Mouse (Mus musculus) limb, embryonic 11.5 days (tissue): Measurements from ENCODE around the gene Bend6. TPM values are rescaled to one million over a fixed set of nuclear protein-coding genes. Genes with fewer than 3 reads are reported as not detected.

Source experiments
- ATAC-seq: fragments of 200-750 bp; cut with Nextera tagmentation; 2 replicates; pipeline ENCODE4 v1.8.0; 2017; ENCODE audit warnings: low read depth; ENCODE audit not compliant: insufficient number of reproducible peaks, low FRiP score, low TSS enrichment
- DNase-seq: peaks from one replicate; pipeline ENCODE4 v3.0.0-alpha.2; 2015; ENCODE audit warnings: low spot score
- H3K27ac ChIP-seq: fragments of 300-500 bp; sonication (generic); replicated peaks from 2 replicates; pipeline ENCODE4 v1.5.1; 2014; ENCODE audit warnings: low read depth, mild to moderate bottlenecking, low read length
- H3K27me3 ChIP-seq: fragments of 300-500 bp; sonication (generic); 2 replicates; pipeline ENCODE4 v1.6.1; 2014; ENCODE audit warnings: mild to moderate bottlenecking, low read length, mixed read lengths; ENCODE audit not compliant: control insufficient read depth, insufficient read depth
- H3K36me3 ChIP-seq: fragments of 300-500 bp; sonication (generic); 2 replicates; pipeline ENCODE4 v1.6.1; 2014; ENCODE audit warnings: mild to moderate bottlenecking, low read length, moderate library complexity, mixed read lengths; ENCODE audit not compliant: control insufficient read depth, insufficient read depth
- H3K4me1 ChIP-seq: fragments of 300-500 bp; sonication (generic); 2 replicates; pipeline ENCODE4 v1.6.1; 2014; ENCODE audit warnings: low read length, mixed read lengths; ENCODE audit not compliant: control insufficient read depth, insufficient read depth
- H3K4me2 ChIP-seq: fragments of 300-500 bp; sonication (generic); 2 replicates; pipeline ENCODE4 v1.6.1; 2014; ENCODE audit warnings: low read depth, mild to moderate bottlenecking, moderate library complexity; ENCODE audit not compliant: severe bottlenecking
- H3K4me3 ChIP-seq: fragments of 300-500 bp; sonication (generic); 2 replicates; pipeline ENCODE4 v1.5.1; 2014; ENCODE audit warnings: low read depth, low read length
- H3K9ac ChIP-seq: fragments of 300-500 bp; sonication (generic); 2 replicates; pipeline ENCODE4 v1.6.1; 2014; ENCODE audit warnings: mild to moderate bottlenecking, low read length
- H3K9me3 ChIP-seq: fragments of 300-500 bp; sonication (generic); 2 replicates; pipeline ENCODE4 v1.6.1; 2016; ENCODE audit warnings: low read length; ENCODE audit not compliant: control insufficient read depth
- WGBS: fragments of 180-500 bp; shearing (Covaris S2); extraction: QIAGEN DNeasy Blood & Tissue Kit; methylation state at CpG from one replicate; pipeline ENCODE4 v1.1.7; 2014; 5-methylcytosine and 5-hydroxymethylcytosine counted together
- polyA plus RNA-seq: library from polyadenylated mRNA; unstranded; fragments of >200 nt; fragmentation: Nextera tagmentation; extraction: Ambion mirVana; gene quantifications from 2 replicates; pipeline ENCODE4 v1.2.1, GENCODE M21; 2014

The Bend6 gene
- polyA plus RNA-seq, 1 experiment from 2014 or later, result 1.5 TPM

GRCm38 (mm10) chr1:33813868-33814794, 93.5 kb downstream of the Bend6 start, which contains the start of gene Zfp451:
Zfp451 (minus strand) TSS chr1:33814595.
- WGBS, result under 1% methylated on average over 84 of the region's 85 CpGs
- Histone ChIP-seq H3K27me3 (no peaks in the 10 kb centered on the region), H3K27ac (peak within 1 kb of the TSS; percentile 84), H3K9me3 (no peaks in the 10 kb centered on the region), H3K4me1 (peaks cover 8% of the 10 kb centered on the region), H3K4me2 (peak within 1 kb of the TSS; percentile 80), H3K9ac (peak within 1 kb of the TSS; percentile 99), H3K4me3 (peak within 1 kb of the TSS; percentile 98), H3K36me3 (peaks cover 14% of the 10 kb centered on the region; the same call in 1 of the 2 replicates)
- peak; percentile 92 for ATAC-seq
- peak; percentile 95 for DNase-seq

- DNase-seq (no peak), ATAC-seq (no peak)
- Histone ChIP-seq H3K36me3 (peaks cover 14% of the 10 kb centered on the region; the same call in 1 of the 2 replicates), H3K4me3 (peak overlapping the region; percentile 98), H3K9ac (peak overlapping the region; percentile 99), H3K4me2 (peak overlapping the region; percentile 80), H3K27me3 (no peaks in the 10 kb centered on the region), H3K27ac (no peak overlapping the region), H3K9me3 (no peaks in the 10 kb centered on the region), H3K4me1 (peaks cover 8% of the 10 kb centered on the region)
- 13% methylated on average over 11 of the region's 11 CpGs for WGBS
Observed at GRCm38 (mm10) chr1:33813495-33813867, 94.1 kb downstream of the Bend6 start.

GRCm38 (mm10) chr1:33803323-33803722, 104.3 kb downstream of the Bend6 start:
- Histone ChIP-seq H3K36me3 (peaks cover 31% of the 10 kb centered on the region), H3K4me2 (no peak overlapping the region), H3K4me1 (no peaks in the 10 kb centered on the region), H3K27ac (no peak overlapping the region), H3K4me3 (no peak overlapping the region), H3K9ac (no peak overlapping the region), H3K27me3 (no peaks in the 10 kb centered on the region), H3K9me3 (no peaks in the 10 kb centered on the region)
- 100% methylated on average over 2 of the region's 2 CpGs for WGBS
- DNase-seq, result no peak
- ATAC-seq, result no peak

Other genes starting within 250 kb of the Bend6 start
- 50.5 and 52.2 TPM in 2 replicates for gene Prim2, start 238.0 kb downstream of the Bend6 start, polyA plus RNA-seq
- 27.1 and 35.6 TPM in 2 replicates for gene Rab23, start 187.9 kb downstream of the Bend6 start, polyA plus RNA-seq
- 58.3 and 59.5 TPM in 2 replicates for gene Bag2, start 150.0 kb downstream of the Bend6 start, polyA plus RNA-seq
- gene Zfp451, start 93.2 kb downstream of the Bend6 start, polyA plus RNA-seq, result 39.9 and 42.7 TPM in 2 replicates
- 14.7 and 18.6 TPM in 2 replicates for gene Dst, start 409 bp upstream of the Bend6 start, polyA plus RNA-seq